8 mouse cellular contexts compared by ENCODE assay signal in the genomic region with DNA sequence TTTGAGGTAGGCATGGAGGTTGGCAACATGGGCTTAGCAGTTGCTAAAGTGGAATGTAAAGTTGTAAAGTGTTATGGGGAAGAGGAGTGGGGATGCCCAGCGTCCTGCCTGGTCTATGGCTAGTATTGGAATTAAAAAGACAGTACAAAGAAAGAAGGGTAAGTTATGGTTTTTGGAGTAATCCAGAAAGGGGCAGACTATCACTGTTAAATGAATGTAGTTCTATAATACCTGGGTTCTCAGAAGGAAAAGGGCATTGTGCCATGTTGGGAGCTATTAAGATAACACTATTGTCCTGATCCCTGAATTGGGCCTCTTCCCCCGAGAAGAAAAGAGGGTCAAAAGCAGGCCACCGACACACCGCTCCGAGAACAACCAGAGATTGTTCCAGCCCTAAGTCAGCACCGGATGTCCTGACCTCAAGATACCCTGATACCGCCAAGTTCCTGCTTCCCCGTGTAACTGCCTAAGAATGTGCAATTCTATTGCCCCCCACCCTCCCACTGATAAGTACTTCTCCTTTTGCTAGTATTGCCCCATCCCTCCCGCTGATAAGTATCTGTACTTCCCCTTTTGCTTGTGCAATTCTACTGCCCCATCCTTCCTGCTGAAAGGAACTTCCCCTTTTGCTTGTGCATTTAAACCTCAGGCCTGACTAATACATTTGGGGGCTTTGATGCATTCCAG.
DNase-seq lines count a peak whose midpoint lies in the region; ATAC-seq and TF ChIP-seq lines count a peak whose summit lies in the region.
"Not testable (repeated sequence)": the region's sequence is repeated elsewhere in the genome, so short reads cannot be mapped to it uniquely, and the experiment has no call there.

No protein-coding gene starts in this region.

- intact Hi-C loops in heart, postnatal 10 days (cut with DNase I): not testable (repeated sequence)

- not testable (repeated sequence) for H3K4me2 ChIP-seq in heart, embryonic 12.5 days

- TF ChIP-seq CTCF in G1E (IDR thresholded peaks at IDR 0.05; ENCODE audit: low read depth, low read length); kidney, adult 2 months (conservative IDR thresholded peaks at IDR 0.05; ENCODE audit: insufficient read depth, insufficient read length, low read depth, low read length): not testable (repeated sequence)

- peak; percentile 58; the same call in 1 of the 2 replicates for ATAC-seq in G1E (ENCODE audit: extremely low read depth, insufficient number of reproducible peaks, low FRiP score, poor library complexity, severe bottlenecking)
- 0 out of 2 replicates have a peak, but pooled peaks have one; percentile 25 for ATAC-seq in heart, embryonic 12.5 days (ENCODE audit: insufficient number of reproducible peaks, low FRiP score)

- H3K27me3 ChIP-seq in G1E (ENCODE audit: insufficient read depth, low read length); heart, embryonic 12.5 days (replicated peaks); kidney, adult 2 months (replicated peaks; ENCODE audit: control insufficient read depth, insufficient read depth, low read length): not testable (repeated sequence)

- WGBS in heart, embryonic 12.5 days: 38% methylated on average over 9 of the region's 9 CpGs
- 72% methylated on average over 9 of the region's 9 CpGs for WGBS in kidney, adult 2 months

- not testable (repeated sequence) for H3K9ac ChIP-seq in heart, embryonic 12.5 days

- H3K4me1 ChIP-seq in G1E (ENCODE audit: insufficient read depth, low read depth, low read length); heart, embryonic 12.5 days (replicated peaks); kidney, adult 2 months (ENCODE audit: control insufficient read depth, insufficient read depth, low read length): not testable (repeated sequence)

- not testable (repeated sequence) for TF ChIP-seq POLR2A in kidney, adult 2 months (IDR thresholded peaks at IDR 0.05; ENCODE audit: low read depth, low read length)

- H3K27ac ChIP-seq in heart, embryonic 12.5 days (ENCODE audit: poor library complexity, severe bottlenecking); kidney, adult 2 months (ENCODE audit: insufficient read depth, low read depth, low read length): not testable (repeated sequence)

- not testable (repeated sequence) for H3K36me3 ChIP-seq in G1E (replicated peaks); heart, embryonic 12.5 days; kidney, adult 2 months (ENCODE audit: control insufficient read depth, insufficient read depth, low read length)

- H3K9me3 ChIP-seq in G1E (replicated peaks); heart, embryonic 12.5 days (replicated peaks): not testable (repeated sequence)

- H3K4me3 ChIP-seq in G1E (ENCODE audit: low read depth, low read length); heart, embryonic 12.5 days; kidney, adult 2 months (ENCODE audit: insufficient read depth, low read depth, low read length): not testable (repeated sequence)

- peak; percentile 16 for DNase-seq in 416B (ENCODE audit: low read depth)
- not testable (repeated sequence) for DNase-seq in G1E (ENCODE audit: low spot score)
- DNase-seq in adrenal gland, adult 2 months: peak; percentile 6
- DNase-seq in heart, adult 18-20 months: peak; percentile 1 to 14
- peak; percentile 1 to 4 for DNase-seq in heart, postnatal 10 days
- DNase-seq in kidney, adult 2 months: peak; percentile 5
- DNase-seq in lung, postnatal 25 days (ENCODE audit: low spot score): peak; percentile 0
